Mouse (Mus musculus): Measurements from ENCODE around the gene Tmem184b.

Tmem184b gene

GRCm38 (mm10) chr15:79380468-79381444 lies 22.6 kb downstream of the Tmem184b start:
- in situ Hi-C loops (cut with MboI; ENCODE audit: low pct_unique_long_range_greater_than_20kb in 1 of 2, low sequenced_read_pairs in 2 of 2, unreplicated experiment in 1 of 2), result no loop called here

- in situ Hi-C loops (cut with MboI; ENCODE audit: low pct_unique_long_range_greater_than_20kb in 1 of 2, low sequenced_read_pairs in 2 of 2, unreplicated experiment in 1 of 2), result no loop called here
Observed at GRCm38 (mm10) chr15:79379658-79380057, 23.7 kb downstream of the Tmem184b start.

GRCm38 (mm10) chr15:79378608-79379007 lies 24.8 kb downstream of the Tmem184b start:
- in situ Hi-C loops (cut with MboI; ENCODE audit: low pct_unique_long_range_greater_than_20kb in 1 of 2, low sequenced_read_pairs in 2 of 2, unreplicated experiment in 1 of 2), result no loop called here

GRCm38 (mm10) chr15:79377681-79378080 lies 25.7 kb downstream of the Tmem184b start:
- in situ Hi-C loops (cut with MboI; ENCODE audit: low pct_unique_long_range_greater_than_20kb in 1 of 2, low sequenced_read_pairs in 2 of 2, unreplicated experiment in 1 of 2), result no loop called here

GRCm38 (mm10) chr15:79374760-79375159 lies 28.6 kb downstream of the Tmem184b start:
- in situ Hi-C loops (cut with MboI; ENCODE audit: low pct_unique_long_range_greater_than_20kb in 1 of 2, low sequenced_read_pairs in 2 of 2, unreplicated experiment in 1 of 2), result no loop called here

GRCm38 (mm10) chr15:79370281-79370843 lies 33.0 kb downstream of the Tmem184b start:
- in situ Hi-C loops (cut with MboI; ENCODE audit: low pct_unique_long_range_greater_than_20kb in 1 of 2, low sequenced_read_pairs in 2 of 2, unreplicated experiment in 1 of 2), result no loop called here

- in situ Hi-C loops (cut with MboI; ENCODE audit: low pct_unique_long_range_greater_than_20kb in 1 of 2, low sequenced_read_pairs in 2 of 2, unreplicated experiment in 1 of 2), result no loop called here
Observed at GRCm38 (mm10) chr15:79369452-79370280, 33.7 kb downstream of the Tmem184b start.

GRCm38 (mm10) chr15:79368861-79369440 lies 34.4 kb downstream of the Tmem184b start:
- in situ Hi-C loops (cut with MboI; ENCODE audit: low pct_unique_long_range_greater_than_20kb in 1 of 2, low sequenced_read_pairs in 2 of 2, unreplicated experiment in 1 of 2), result no loop called here

GRCm38 (mm10) chr15:79368313-79368811 lies 35.0 kb downstream of the Tmem184b start:
- in situ Hi-C loops (cut with MboI; ENCODE audit: low pct_unique_long_range_greater_than_20kb in 1 of 2, low sequenced_read_pairs in 2 of 2, unreplicated experiment in 1 of 2), result no loop called here

- in situ Hi-C loops (cut with MboI; ENCODE audit: low pct_unique_long_range_greater_than_20kb in 1 of 2, low sequenced_read_pairs in 2 of 2, unreplicated experiment in 1 of 2), result no loop called here
Observed at GRCm38 (mm10) chr15:79366402-79366801, 37.0 kb downstream of the Tmem184b start.

GRCm38 (mm10) chr15:79365068-79365467 lies 38.3 kb downstream of the Tmem184b start:
- in situ Hi-C loops (cut with MboI; ENCODE audit: low pct_unique_long_range_greater_than_20kb in 1 of 2, low sequenced_read_pairs in 2 of 2, unreplicated experiment in 1 of 2), result no loop called here

GRCm38 (mm10) chr15:79364120-79364519 lies 39.2 kb downstream of the Tmem184b start:
- in situ Hi-C loops (cut with MboI; ENCODE audit: low pct_unique_long_range_greater_than_20kb in 1 of 2, low sequenced_read_pairs in 2 of 2, unreplicated experiment in 1 of 2), result no loop called here

GRCm38 (mm10) chr15:79361023-79361422 lies 42.3 kb downstream of the Tmem184b start:
- in situ Hi-C loops (cut with MboI; ENCODE audit: low pct_unique_long_range_greater_than_20kb in 1 of 2, low sequenced_read_pairs in 2 of 2, unreplicated experiment in 1 of 2), result no loop called here

GRCm38 (mm10) chr15:79360371-79360770 lies 43.0 kb downstream of the Tmem184b start:
- in situ Hi-C loops (cut with MboI; ENCODE audit: low pct_unique_long_range_greater_than_20kb in 1 of 2, low sequenced_read_pairs in 2 of 2, unreplicated experiment in 1 of 2), result no loop called here

- in situ Hi-C loops (cut with MboI; ENCODE audit: low pct_unique_long_range_greater_than_20kb in 1 of 2, low sequenced_read_pairs in 2 of 2, unreplicated experiment in 1 of 2), result no loop called here
Observed at GRCm38 (mm10) chr15:79359954-79360353, 43.4 kb downstream of the Tmem184b start.

GRCm38 (mm10) chr15:79357974-79358690 lies 45.2 kb downstream of the Tmem184b start:
- in situ Hi-C loops (cut with MboI; ENCODE audit: low pct_unique_long_range_greater_than_20kb in 1 of 2, low sequenced_read_pairs in 2 of 2, unreplicated experiment in 1 of 2), result no loop called here

GRCm38 (mm10) chr15:79357036-79357911 lies 46.1 kb downstream of the Tmem184b start:
- in situ Hi-C loops (cut with MboI; ENCODE audit: low pct_unique_long_range_greater_than_20kb in 1 of 2, low sequenced_read_pairs in 2 of 2, unreplicated experiment in 1 of 2), result no loop called here
